Mouse (Mus musculus) MEL (cell line): Measurements from ENCODE around the gene Ear10. TPM values are rescaled to one million over a fixed set of nuclear protein-coding genes. Genes with fewer than 3 reads are reported as not detected.
"Not testable (repeated sequence)": the region's sequence is repeated elsewhere in the genome, so short reads cannot be mapped to it uniquely, and the experiment has no call there.

Source experiments
- DNase-seq: peaks from one replicate; pipeline ENCODE4 v3.0.0; 2011; ENCODE audit warnings: low read depth, low spot score
- H3K27ac ChIP-seq: 2 replicates; pipeline ENCODE4 v1.5.1; 2012; ENCODE audit warnings: low read depth, mild to moderate bottlenecking, control low read depth, low read length, moderate library complexity; ENCODE audit not compliant: control insufficient read depth
- H3K27me3 ChIP-seq, 2 experiments: fragments of 150-350 bp in 1 of 2; sonication (generic) in 1 of 2; 2 replicates each; pipeline ENCODE4 v1.6.1; 2012; ENCODE audit warnings: low read length in 2 of 2, mild to moderate bottlenecking in 2 of 2, improper control_type of control experiment in 1 of 2, moderate library complexity in 1 of 2; ENCODE audit not compliant: insufficient read depth in 2 of 2, control insufficient read depth in 1 of 2
- H3K36me3 ChIP-seq, 2 experiments: 2 replicates each; pipeline ENCODE4 v1.6.1; 2012 to 2014; ENCODE audit warnings: low read length in 2 of 2, improper control_type of control experiment in 1 of 2, inconsistent platforms in 1 of 2, mild to moderate bottlenecking in 1 of 2; ENCODE audit not compliant: insufficient read depth in 2 of 2, control insufficient read depth in 1 of 2
- H3K4me1 ChIP-seq, 2 experiments: fragments of 150-350 bp in 1 of 2; sonication (generic) in 1 of 2; 2 replicates each; pipeline ENCODE4 v1.6.1; 2012; ENCODE audit warnings: low read length in 2 of 2, improper control_type of control experiment in 1 of 2, mild to moderate bottlenecking in 1 of 2; ENCODE audit not compliant: insufficient read depth in 2 of 2, control insufficient read depth in 1 of 2
- H3K4me3 ChIP-seq, 2 experiments: fragments of 150-350 bp in 1 of 2; sonication (generic) in 1 of 2; 2 replicates each; pipeline ENCODE4 v1.5.1; 2012; ENCODE audit warnings: low read depth in 2 of 2, low read length in 2 of 2, mild to moderate bottlenecking in 2 of 2, moderate library complexity in 2 of 2, control low read depth in 1 of 2, improper control_type of control experiment in 1 of 2; ENCODE audit not compliant: control insufficient read depth in 1 of 2, insufficient read depth in 1 of 2
- H3K79me2 ChIP-seq: 2 replicates; pipeline ENCODE4 v1.6.1; 2012; ENCODE audit warnings: mild to moderate bottlenecking, low read length, moderate library complexity; ENCODE audit not compliant: control insufficient read depth, poor library complexity, insufficient read depth
- H3K9ac ChIP-seq: 2 replicates; pipeline ENCODE4 v1.6.1; 2012; ENCODE audit warnings: low read depth, mild to moderate bottlenecking, control low read depth, low read length, moderate library complexity; ENCODE audit not compliant: control insufficient read depth, poor library complexity, severe bottlenecking
- H3K9me3 ChIP-seq: fragments of 150-350 bp; sonication (generic); replicated peaks from 2 replicates; pipeline ENCODE4 v1.6.1; 2012; ENCODE audit warnings: mild to moderate bottlenecking, low read length, improper control_type of control experiment, moderate library complexity; ENCODE audit not compliant: insufficient read depth
- CTCF ChIP-seq, 3 experiments: IDR thresholded peaks in 2 of 3; conservative IDR thresholded peaks in 1 of 3; 2 replicates each; pipeline ENCODE4 v1.5.1; 2011 to 2012; ENCODE audit warnings: low read length in 3 of 3, low read depth in 2 of 3, mild to moderate bottlenecking in 2 of 3, improper control_type of control experiment in 1 of 3, inconsistent platforms in 1 of 3, mixed read lengths in 1 of 3, moderate library complexity in 1 of 3; ENCODE audit not compliant: control insufficient read depth in 1 of 3, insufficient read depth in 1 of 3, poor library complexity in 1 of 3, severe bottlenecking in 1 of 3
- RAD21 ChIP-seq: IDR thresholded peaks from 2 replicates; pipeline ENCODE4 v1.6.1; 2011; ENCODE audit warnings: mild to moderate bottlenecking, low read depth, low read length, improper control_type of control experiment
- SMC3 ChIP-seq: IDR thresholded peaks from 2 replicates; pipeline ENCODE4 v1.6.1; 2011; ENCODE audit warnings: low read depth, low read length, improper control_type of control experiment
- polyA plus RNA-seq, 2 experiments: library from polyadenylated mRNA; stranded (reverse) in 1 of 2; unstranded in 1 of 2; fragments of >175 nt in 1 of 2; fragments of >200 nt in 1 of 2; gene quantifications; 2 replicates each; pipeline versions ENCODE4 v1.2.1 to v1.2.4; 2012; ENCODE audit warnings: low replicate concordance in 2 of 2, low read depth in 1 of 2; ENCODE audit not compliant: insufficient read length in 2 of 2, insufficient read depth in 1 of 2, missing spikeins in 1 of 2
- total RNA-seq: library from RNA; depleted of rRNA; stranded (reverse); fragments of 300-350 nt; gene quantifications from 2 replicates; pipeline ENCODE4 v1.2.3, GENCODE M21; 2012

Ear10 gene
- total and polyA plus RNA-seq, 3 experiments: not detected

GRCm38 (mm10) chr14:43932991-43933390 lies 9.6 kb upstream of the Ear10 start:
- H3K4me3 ChIP-seq, H3K27me3 ChIP-seq, H3K36me3 ChIP-seq: not testable (repeated sequence)
- peak; percentile 56 for DNase-seq
- TF ChIP-seq RAD21 (peak; percentile 42), SMC3 (peak; percentile 37), CTCF (IDR thresholded peaks at IDR 0.05 in 2 of 3, conservative IDR thresholded peaks at IDR 0.05 in 1 of 3; ENCODE audit: control insufficient read depth in 1 of 3, insufficient read depth in 1 of 3, low read depth in 2 of 3, low read length in 3 of 3, poor library complexity in 1 of 3, severe bottlenecking in 1 of 3) (peak; percentile 20 to 49 (median 44); a peak in 5 of 6 replicates)
- TF ChIP-seq, all 39 proteins: peak for 3; not testable (repeated sequence) for 36
- H3K9me3 ChIP-seq, H3K27ac ChIP-seq, H3K79me2 ChIP-seq, H3K9ac ChIP-seq, H3K4me1 ChIP-seq: not testable (repeated sequence)

GRCm38 (mm10) chr14:43925404-43925950 lies 2.1 kb upstream of the Ear10 start:
- not testable (repeated sequence) for H3K9ac ChIP-seq, DNase-seq, H3K27me3 ChIP-seq, H3K27ac ChIP-seq, H3K79me2 ChIP-seq, H3K36me3 ChIP-seq, H3K4me1 ChIP-seq, H3K9me3 ChIP-seq, H3K4me3 ChIP-seq

- not testable (repeated sequence) for H3K27me3 ChIP-seq, H3K79me2 ChIP-seq, H3K36me3 ChIP-seq, H3K9ac ChIP-seq, DNase-seq, H3K4me1 ChIP-seq, H3K27ac ChIP-seq, H3K4me3 ChIP-seq, H3K9me3 ChIP-seq
These were observed 1.5 kb upstream of the Ear10 start, which contains the start of gene Gm8113 for GRCm38 (mm10) chr14:43924688-43925403. Gm8113 (plus strand) TSS chr14:43925390.

DNA sequence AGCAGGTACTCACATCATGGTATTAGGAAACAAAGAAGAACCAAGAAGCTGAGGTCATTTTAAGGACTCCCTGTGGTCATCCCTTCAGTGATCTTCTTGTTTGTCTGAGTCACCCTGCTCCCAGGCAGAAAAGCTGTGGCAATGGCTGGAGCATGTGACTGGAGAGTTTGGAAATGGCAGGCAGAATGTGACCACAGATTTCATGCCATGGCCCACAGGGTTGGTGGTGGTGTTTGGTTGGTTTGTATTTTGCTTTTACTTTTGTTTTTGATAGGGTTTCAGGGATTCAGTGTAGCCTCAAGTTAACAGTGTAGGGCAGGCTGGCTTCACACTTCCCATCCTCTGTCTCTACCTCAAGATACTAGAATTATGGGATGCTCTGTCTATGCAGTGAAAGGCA lies 5.1 kb downstream of the Ear10 start:
- not testable (repeated sequence) for H3K27ac ChIP-seq, H3K4me1 ChIP-seq, H3K9me3 ChIP-seq, H3K36me3 ChIP-seq, H3K4me3 ChIP-seq, DNase-seq, H3K9ac ChIP-seq, H3K79me2 ChIP-seq, H3K27me3 ChIP-seq

DNA sequence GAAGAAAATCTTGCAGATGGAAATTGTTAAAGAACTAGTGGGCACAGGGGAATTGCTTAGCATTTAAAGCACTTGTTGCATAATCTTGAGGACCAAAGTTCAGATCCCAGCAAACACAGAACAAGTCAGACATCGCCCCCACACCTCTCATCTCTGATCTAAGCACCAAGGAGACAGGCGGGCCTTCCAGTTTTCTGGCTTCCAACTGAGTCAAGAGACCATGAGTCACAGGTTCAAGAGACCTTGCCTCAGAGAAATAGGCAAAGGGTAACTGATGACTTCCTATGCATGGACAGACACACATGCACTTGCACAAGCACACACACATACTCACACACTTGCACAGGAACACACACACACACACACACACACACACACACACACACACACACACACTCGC lies 24.8 kb downstream of the Ear10 start:
- not testable (repeated sequence) for H3K9me3 ChIP-seq, H3K27me3 ChIP-seq, H3K4me1 ChIP-seq, H3K79me2 ChIP-seq, H3K9ac ChIP-seq, H3K4me3 ChIP-seq, H3K27ac ChIP-seq, H3K36me3 ChIP-seq, DNase-seq

GRCm38 (mm10) chr14:43895357-43895756 lies 28.0 kb downstream of the Ear10 start:
- not testable (repeated sequence) for H3K36me3 ChIP-seq, H3K4me1 ChIP-seq, H3K9me3 ChIP-seq, DNase-seq, H3K9ac ChIP-seq, H3K27me3 ChIP-seq, H3K4me3 ChIP-seq, H3K27ac ChIP-seq, H3K79me2 ChIP-seq

- not testable (repeated sequence) for H3K9ac ChIP-seq, H3K4me1 ChIP-seq, H3K27ac ChIP-seq, H3K79me2 ChIP-seq, H3K36me3 ChIP-seq, H3K9me3 ChIP-seq, H3K27me3 ChIP-seq, DNase-seq, H3K4me3 ChIP-seq
These were observed 32.1 kb downstream of the Ear10 start for GRCm38 (mm10) chr14:43891288-43891687.
